Mouse (Mus musculus) lung, postnatal 0 days (tissue): ENCODE results near the gene Fcer1g. TPM values are rescaled to one million over a fixed set of nuclear protein-coding genes. Genes with fewer than 3 reads are reported as not detected.

Experiments
- ATAC-seq: fragments of 200-750 bp; cut with Nextera tagmentation; 2 replicates; pipeline ENCODE4 v1.8.0; 2017; ENCODE audit warnings: moderate library complexity
- DNase-seq: peaks from one replicate; pipeline ENCODE4 v3.0.0-alpha.2; 2016; ENCODE audit warnings: low spot score
- H3K27ac ChIP-seq: fragments of 300-500 bp; sonication (generic); 2 replicates; pipeline ENCODE4 v1.5.1; 2014; ENCODE audit warnings: antibody characterized with exemption, mild to moderate bottlenecking, low read length, mixed read lengths
- H3K27me3 ChIP-seq: fragments of 300-500 bp; sonication (generic); replicated peaks from 2 replicates; pipeline ENCODE4 v1.6.1; 2014; ENCODE audit warnings: low read length, mixed read lengths; ENCODE audit not compliant: insufficient read depth
- H3K36me3 ChIP-seq: fragments of 300-500 bp; sonication (generic); 2 replicates; pipeline ENCODE4 v1.6.1; 2014; ENCODE audit warnings: low read length, mixed read lengths; ENCODE audit not compliant: insufficient read depth
- H3K4me1 ChIP-seq: fragments of 300-500 bp; sonication (generic); 2 replicates; pipeline ENCODE4 v1.6.1; 2014; ENCODE audit warnings: antibody characterized with exemption, low read depth, low read length, mixed read lengths; ENCODE audit not compliant: insufficient read depth
- H3K4me2 ChIP-seq: fragments of 300-500 bp; sonication (generic); replicated peaks from 2 replicates; pipeline ENCODE4 v1.6.1; 2014; ENCODE audit warnings: low read depth, mild to moderate bottlenecking, low read length, moderate library complexity, mixed read lengths
- H3K4me3 ChIP-seq: fragments of 300-500 bp; sonication (generic); 2 replicates; pipeline ENCODE4 v1.5.1; 2014; ENCODE audit warnings: low read depth, low read length
- H3K9ac ChIP-seq: fragments of 300-500 bp; sonication (generic); replicated peaks from 2 replicates; pipeline ENCODE4 v1.6.1; 2014; ENCODE audit warnings: low read depth, mild to moderate bottlenecking
- H3K9me3 ChIP-seq: fragments of 300-500 bp; sonication (generic); 2 replicates; pipeline ENCODE4 v1.6.1; 2016; ENCODE audit warnings: low read length, mixed read lengths
- CTCF ChIP-seq: IDR thresholded peaks from 2 replicates; pipeline ENCODE4 v1.5.1; 2016; ENCODE audit warnings: antibody characterized with exemption, mild to moderate bottlenecking
- EP300 ChIP-seq: IDR thresholded peaks from 2 replicates; pipeline ENCODE4 v1.6.1; 2016; ENCODE audit warnings: antibody characterized with exemption, mild to moderate bottlenecking, control low read depth
- WGBS: fragments of 180-500 bp; shearing (Covaris S2); extraction: QIAGEN DNeasy Blood & Tissue Kit; methylation state at CpG from one replicate; pipeline ENCODE4 v1.1.7; 2014; 5-methylcytosine and 5-hydroxymethylcytosine counted together
- polyA plus RNA-seq: library from polyadenylated mRNA; unstranded; fragments of >200 nt; fragmentation: Nextera tagmentation; extraction: Ambion mirVana; gene quantifications from 2 replicates; pipeline ENCODE4 v1.2.1, GENCODE M21; 2015

Gene Fcer1g
- polyA plus RNA-seq, 1 experiment from 2014 or later = 130 TPM

- Histone ChIP-seq H3K9me3 (no peaks in the 10 kb centered on the region), H3K27me3 (no peaks in the 10 kb centered on the region), H3K36me3 (peaks cover 34% of the 10 kb centered on the region; the same call in 1 of the 2 replicates), H3K4me2 (no peak overlapping the region), H3K9ac (no peak overlapping the region), H3K4me3 (no peak overlapping the region), H3K4me1 (peaks cover 9% of the 10 kb centered on the region; the same call in 1 of the 2 replicates), H3K27ac (no peak overlapping the region)
- ATAC-seq (no peak), DNase-seq (no peak)
- TF ChIP-seq EP300 = no peak
- TF ChIP-seq CTCF = no peak
- WGBS = 63% methylated on average over 11 of the region's 11 CpGs
These were observed 41.1 kb upstream of the Fcer1g start for GRCm38 (mm10) chr1:171275144-171275734.

- Histone ChIP-seq H3K36me3 (peaks cover 34% of the 10 kb centered on the region; the same call in 1 of the 2 replicates), H3K4me1 (peaks cover 7% of the 10 kb centered on the region; the same call in 1 of the 2 replicates)
- WGBS = 81% methylated on average over 12 of the region's 12 CpGs
These were observed 40.0 kb upstream of the Fcer1g start for GRCm38 (mm10) chr1:171274171-171274570.

GRCm38 (mm10) chr1:171272086-171272485 lies 37.9 kb upstream of the Fcer1g start:
- ATAC-seq = no peak
- Histone ChIP-seq H3K4me3 (peak overlapping the region; percentile 4; the same call in 1 of the 2 replicates), H3K4me1 (peaks cover 7% of the 10 kb centered on the region; the same call in 1 of the 2 replicates), H3K27ac (peak overlapping the region; percentile 28), H3K9ac (no peak overlapping the region), H3K9me3 (no peaks in the 10 kb centered on the region), H3K36me3 (peaks cover 30% of the 10 kb centered on the region; the same call in 1 of the 2 replicates), H3K4me2 (peak overlapping the region; percentile 87), H3K27me3 (no peaks in the 10 kb centered on the region)
- peak; percentile 30 for DNase-seq
- 80% methylated on average over 3 of the region's 3 CpGs for WGBS
- TF ChIP-seq CTCF (no peak), EP300 (no peak)

More at GRCm38 (mm10) chr1:171274171-171274570, 40.0 kb upstream of the Fcer1g start:
- Histone ChIP-seq H3K9ac (no peak overlapping the region), H3K27ac (no peak overlapping the region), H3K4me2 (no peak overlapping the region), H3K4me3 (no peak overlapping the region), H3K9me3 (no peaks in the 10 kb centered on the region), H3K27me3 (no peaks in the 10 kb centered on the region)
- ATAC-seq (no peak), DNase-seq (no peak)
- TF ChIP-seq CTCF (no peak), EP300 (no peak)

- WGBS = 45% methylated on average over 10 of the region's 10 CpGs
- H3K36me3 ChIP-seq = peaks cover 29% of the 10 kb centered on the region; the same call in 1 of the 2 replicates
- ATAC-seq = no peak
- peak overlapping the region; percentile 4; the same call in 1 of the 2 replicates for H3K4me3 ChIP-seq
- no peak for DNase-seq
- no peaks in the 10 kb centered on the region for H3K27me3 ChIP-seq
- peak overlapping the region; percentile 28 for H3K27ac ChIP-seq
- H3K4me2 ChIP-seq = peak overlapping the region; percentile 87
- no peak overlapping the region for H3K9ac ChIP-seq
- peaks cover 7% of the 10 kb centered on the region; the same call in 1 of the 2 replicates for H3K4me1 ChIP-seq
- TF ChIP-seq EP300 (no peak), CTCF (0 out of 2 replicates have a peak, but pooled peaks have one; percentile 10)
- no peaks in the 10 kb centered on the region for H3K9me3 ChIP-seq
These were observed 37.5 kb upstream of the Fcer1g start for GRCm38 (mm10) chr1:171271622-171272021.

GRCm38 (mm10) chr1:171271196-171271595 lies 37.0 kb upstream of the Fcer1g start:
- Histone ChIP-seq H3K9ac (peak overlapping the region; percentile 71), H3K4me3 (peak overlapping the region; percentile 84), H3K36me3 (peaks cover 25% of the 10 kb centered on the region; the same call in 1 of the 2 replicates), H3K27me3 (no peaks in the 10 kb centered on the region), H3K4me2 (peak overlapping the region; percentile 87), H3K27ac (peak overlapping the region; percentile 91), H3K4me1 (peaks cover 7% of the 10 kb centered on the region; the same call in 1 of the 2 replicates), H3K9me3 (no peaks in the 10 kb centered on the region)
- WGBS = 37% methylated on average over 9 of the region's 9 CpGs
- ATAC-seq = peak; percentile 39
- TF ChIP-seq EP300 (no peak), CTCF (no peak)
- peak; percentile 81 for DNase-seq

- Histone ChIP-seq H3K27ac (peak overlapping the region; percentile 91), H3K4me2 (peak overlapping the region; percentile 87), H3K9me3 (no peaks in the 10 kb centered on the region), H3K4me3 (peak overlapping the region; percentile 84), H3K27me3 (no peaks in the 10 kb centered on the region), H3K9ac (peak overlapping the region; percentile 71), H3K4me1 (peaks cover 7% of the 10 kb centered on the region; the same call in 1 of the 2 replicates), H3K36me3 (peaks cover 21% of the 10 kb centered on the region; the same call in 1 of the 2 replicates)
- 0% methylated on average over 19 of the region's 19 CpGs for WGBS
- ATAC-seq (peak; percentile 87), DNase-seq (peak; percentile 90)
- no peak for TF ChIP-seq EP300
- no peak for TF ChIP-seq CTCF
These were observed 36.4 kb upstream of the Fcer1g start for GRCm38 (mm10) chr1:171270573-171270900.
